Mouse (Mus musculus): ENCODE measurements at regions not wholly inside any gene's neighbourhood (a gene's known extent, or its start where the extent isn't known, plus 50 kb on each side); places are given as distances from the start of the nearest gene placed in this dataset.

- WGBS, result 66% methylated on average over 2 of the region's 2 CpGs
- H3K27me3 ChIP-seq, result no peaks in the 10 kb centered on the region
- H3K27ac ChIP-seq (replicated peaks), result no peak overlapping the region
- no peaks in the 10 kb centered on the region for H3K4me1 ChIP-seq (replicated peaks)
- H3K9ac ChIP-seq, result no peak overlapping the region
- H3K4me2 ChIP-seq, result no peak overlapping the region
- no peak overlapping the region for H3K4me3 ChIP-seq
- peak; percentile 27; the same call in 1 of the 2 replicates for ATAC-seq (ENCODE audit: low FRiP score, low read depth)
- H3K9me3 ChIP-seq, result no peaks in the 10 kb centered on the region
- H3K36me3 ChIP-seq, result no peaks in the 10 kb centered on the region
Observed at GRCm38 (mm10) chr3:78077822-78078221, 1208.5 kb downstream of the Rapgef2 start.

GRCm38 (mm10) chr3:78077275-78077674 lies 1209.0 kb downstream of the Rapgef2 start:
- H3K4me2 ChIP-seq, result no peak overlapping the region
- no peaks in the 10 kb centered on the region for H3K9me3 ChIP-seq
- 57% methylated on average over 1 of the region's 1 CpGs for WGBS
- H3K27ac ChIP-seq (replicated peaks), result no peak overlapping the region
- ATAC-seq (ENCODE audit: low FRiP score, low read depth), result no peak
- H3K27me3 ChIP-seq, result no peaks in the 10 kb centered on the region
- no peak overlapping the region for H3K4me3 ChIP-seq
- H3K9ac ChIP-seq, result no peak overlapping the region
- H3K4me1 ChIP-seq (replicated peaks), result no peaks in the 10 kb centered on the region
- H3K36me3 ChIP-seq, result no peaks in the 10 kb centered on the region

- Histone ChIP-seq H3K4me3 (no peak overlapping the region), H3K4me1 (replicated peaks) (no peaks in the 10 kb centered on the region), H3K27ac (replicated peaks) (no peak overlapping the region), H3K4me2 (no peak overlapping the region), H3K36me3 (no peaks in the 10 kb centered on the region), H3K27me3 (no peaks in the 10 kb centered on the region), H3K9me3 (no peaks in the 10 kb centered on the region), H3K9ac (no peak overlapping the region)
- ATAC-seq (ENCODE audit: low FRiP score, low read depth), result no peak
- 44% methylated on average over 1 of the region's 1 CpGs for WGBS
Observed at GRCm38 (mm10) chr3:78073040-78073439, 1213.3 kb downstream of the Rapgef2 start.

- no peak overlapping the region for H3K9ac ChIP-seq
- WGBS, result 72% methylated on average over 3 of the region's 3 CpGs
- H3K36me3 ChIP-seq, result no peaks in the 10 kb centered on the region
- no peak for ATAC-seq (ENCODE audit: low FRiP score, low read depth)
- H3K9me3 ChIP-seq, result no peaks in the 10 kb centered on the region
- H3K4me2 ChIP-seq, result no peak overlapping the region
- no peaks in the 10 kb centered on the region for H3K4me1 ChIP-seq (replicated peaks)
- H3K27me3 ChIP-seq, result no peaks in the 10 kb centered on the region
- H3K4me3 ChIP-seq, result no peak overlapping the region
- H3K27ac ChIP-seq (replicated peaks), result no peak overlapping the region
Observed at GRCm38 (mm10) chr3:78067113-78067639, 1219.1 kb downstream of the Rapgef2 start.

GRCm38 (mm10) chr3:78066336-78066735 lies 1220.0 kb downstream of the Rapgef2 start:
- Histone ChIP-seq H3K36me3 (no peaks in the 10 kb centered on the region), H3K4me2 (no peak overlapping the region), H3K27me3 (no peaks in the 10 kb centered on the region), H3K27ac (replicated peaks) (no peak overlapping the region), H3K9me3 (no peaks in the 10 kb centered on the region), H3K9ac (no peak overlapping the region), H3K4me3 (no peak overlapping the region), H3K4me1 (replicated peaks) (no peaks in the 10 kb centered on the region)
- no peak for ATAC-seq (ENCODE audit: low FRiP score, low read depth)
- 79% methylated on average over 4 of the region's 4 CpGs for WGBS

GRCm38 (mm10) chr3:78062549-78062948 lies 1223.8 kb downstream of the Rapgef2 start:
- Histone ChIP-seq H3K9me3 (no peaks in the 10 kb centered on the region), H3K4me1 (replicated peaks) (no peaks in the 10 kb centered on the region), H3K27me3 (no peaks in the 10 kb centered on the region), H3K27ac (replicated peaks) (no peak overlapping the region), H3K4me2 (no peak overlapping the region), H3K9ac (no peak overlapping the region), H3K4me3 (no peak overlapping the region), H3K36me3 (no peaks in the 10 kb centered on the region)
- 52% methylated on average over 3 of the region's 3 CpGs for WGBS
- no peak for ATAC-seq (ENCODE audit: low FRiP score, low read depth)

GRCm38 (mm10) chr3:78059826-78060591 lies 1226.3 kb downstream of the Rapgef2 start:
- 74% methylated on average over 6 of the region's 6 CpGs for WGBS
- H3K9me3 ChIP-seq, result no peaks in the 10 kb centered on the region
- no peaks in the 10 kb centered on the region for H3K27me3 ChIP-seq
- ATAC-seq (ENCODE audit: low FRiP score, low read depth), result no peak
- no peak overlapping the region for H3K4me2 ChIP-seq
- no peaks in the 10 kb centered on the region for H3K4me1 ChIP-seq (replicated peaks)
- H3K36me3 ChIP-seq, result no peaks in the 10 kb centered on the region
- H3K9ac ChIP-seq, result no peak overlapping the region
- H3K27ac ChIP-seq (replicated peaks), result no peak overlapping the region
- no peak overlapping the region for H3K4me3 ChIP-seq
